Mouse (Mus musculus): ENCODE measurements around the gene Entpd1. TPM values are rescaled to one million over a fixed set of nuclear protein-coding genes. Genes with fewer than 3 reads are reported as not detected.

Gene Entpd1
- total and polyA plus RNA-seq, 3 experiments = 0.33 TPM; not detected in 2

GRCm38 (mm10) chr19:40719439-40720105 lies 107.4 kb downstream of the Entpd1 start:
- DNase-seq (ENCODE audit: low spot score) (no peak), ATAC-seq (ENCODE audit: extremely low read depth, insufficient number of reproducible peaks, low FRiP score, poor library complexity, severe bottlenecking) (no peak)
- Histone ChIP-seq H3K36me3 (replicated peaks) (no peaks in the 10 kb centered on the region), H3K4me3 (ENCODE audit: low read depth, low read length) (no peak overlapping the region), H3K27me3 (ENCODE audit: insufficient read depth, low read length) (peaks cover 12% of the 10 kb centered on the region; the same call in 1 of the 2 replicates), H3K4me1 (ENCODE audit: insufficient read depth, low read depth, low read length) (peaks cover 3% of the 10 kb centered on the region; the same call in 1 of the 2 replicates), H3K9me3 (replicated peaks) (no peaks in the 10 kb centered on the region)
- TF ChIP-seq CTCF (IDR thresholded peaks at IDR 0.05; ENCODE audit: low read depth, low read length) (no peak), GATA2 (IDR thresholded peaks at IDR 0.05; ENCODE audit: borderline replicate concordance, low read depth, low read length) (no peak), GATA1 (IDR thresholded peaks at IDR 0.05; ENCODE audit: borderline replicate concordance, low read length) (no peak), TAL1 (conservative IDR thresholded peaks at IDR 0.05; ENCODE audit: low read depth, low read length) (no peak), POLR2AphosphoS5 (IDR thresholded peaks at IDR 0.05; ENCODE audit: insufficient replicate concordance, low read depth, low read length) (no peak)

GRCm38 (mm10) chr19:40720381-40720780 lies 108.2 kb downstream of the Entpd1 start:
- ATAC-seq (ENCODE audit: extremely low read depth, insufficient number of reproducible peaks, low FRiP score, poor library complexity, severe bottlenecking) (no peak), DNase-seq (ENCODE audit: low spot score) (no peak)
- H3K36me3 ChIP-seq (replicated peaks) = no peaks in the 10 kb centered on the region
- peaks cover 12% of the 10 kb centered on the region; the same call in 1 of the 2 replicates for H3K27me3 ChIP-seq (ENCODE audit: insufficient read depth, low read length)
- H3K4me1 ChIP-seq (ENCODE audit: insufficient read depth, low read depth, low read length) = peaks cover 3% of the 10 kb centered on the region; the same call in 1 of the 2 replicates
- no peaks in the 10 kb centered on the region for H3K9me3 ChIP-seq (replicated peaks)
- TF ChIP-seq TAL1 (conservative IDR thresholded peaks at IDR 0.05; ENCODE audit: low read depth, low read length) (no peak), POLR2AphosphoS5 (IDR thresholded peaks at IDR 0.05; ENCODE audit: insufficient replicate concordance, low read depth, low read length) (no peak), GATA2 (IDR thresholded peaks at IDR 0.05; ENCODE audit: borderline replicate concordance, low read depth, low read length) (no peak), GATA1 (IDR thresholded peaks at IDR 0.05; ENCODE audit: borderline replicate concordance, low read length) (no peak), CTCF (IDR thresholded peaks at IDR 0.05; ENCODE audit: low read depth, low read length) (no peak)
- no peak overlapping the region for H3K4me3 ChIP-seq (ENCODE audit: low read depth, low read length)

- no peak for TF ChIP-seq TAL1 (conservative IDR thresholded peaks at IDR 0.05; ENCODE audit: low read depth, low read length)
- TF ChIP-seq GATA1 (IDR thresholded peaks at IDR 0.05; ENCODE audit: borderline replicate concordance, low read length) = no peak
- TF ChIP-seq CTCF (IDR thresholded peaks at IDR 0.05; ENCODE audit: low read depth, low read length) = peak; percentile 37; the same call in 1 of the 2 replicates
- no peak for TF ChIP-seq POLR2AphosphoS5 (IDR thresholded peaks at IDR 0.05; ENCODE audit: insufficient replicate concordance, low read depth, low read length)
- H3K4me1 ChIP-seq (ENCODE audit: insufficient read depth, low read depth, low read length) = peaks cover 3% of the 10 kb centered on the region; the same call in 1 of the 2 replicates
- no peak for ATAC-seq (ENCODE audit: extremely low read depth, insufficient number of reproducible peaks, low FRiP score, poor library complexity, severe bottlenecking)
These were observed 110.2 kb downstream of the Entpd1 start for GRCm38 (mm10) chr19:40722137-40723038.

GRCm38 (mm10) chr19:40723516-40723915 lies 111.3 kb downstream of the Entpd1 start:
- Histone ChIP-seq H3K9me3 (replicated peaks) (no peaks in the 10 kb centered on the region), H3K36me3 (replicated peaks) (no peaks in the 10 kb centered on the region), H3K27me3 (ENCODE audit: insufficient read depth, low read length) (peaks cover 7% of the 10 kb centered on the region; the same call in 1 of the 2 replicates), H3K4me3 (ENCODE audit: low read depth, low read length) (no peak overlapping the region), H3K4me1 (ENCODE audit: insufficient read depth, low read depth, low read length) (peaks cover 3% of the 10 kb centered on the region; the same call in 1 of the 2 replicates)
- no peak for ATAC-seq (ENCODE audit: extremely low read depth, insufficient number of reproducible peaks, low FRiP score, poor library complexity, severe bottlenecking)
- no peak for TF ChIP-seq GATA2 (IDR thresholded peaks at IDR 0.05; ENCODE audit: borderline replicate concordance, low read depth, low read length)
- no peak for DNase-seq (ENCODE audit: low spot score)

More at GRCm38 (mm10) chr19:40722137-40723038, 110.2 kb downstream of the Entpd1 start:
- H3K9me3 ChIP-seq (replicated peaks) = no peaks in the 10 kb centered on the region
- peaks cover 11% of the 10 kb centered on the region; the same call in 1 of the 2 replicates for H3K27me3 ChIP-seq (ENCODE audit: insufficient read depth, low read length)
- H3K36me3 ChIP-seq (replicated peaks) = no peaks in the 10 kb centered on the region
- H3K4me3 ChIP-seq (ENCODE audit: low read depth, low read length) = no peak overlapping the region
- DNase-seq (ENCODE audit: low spot score) = peak; percentile 52

- no peak for TF ChIP-seq POLR2AphosphoS5 (IDR thresholded peaks at IDR 0.05; ENCODE audit: insufficient replicate concordance, low read depth, low read length)
- no peak for TF ChIP-seq GATA2 (IDR thresholded peaks at IDR 0.05; ENCODE audit: borderline replicate concordance, low read depth, low read length)
- TF ChIP-seq CTCF (IDR thresholded peaks at IDR 0.05; ENCODE audit: low read depth, low read length) = no peak
- no peak for TF ChIP-seq GATA1 (IDR thresholded peaks at IDR 0.05; ENCODE audit: borderline replicate concordance, low read length)
- no peak for TF ChIP-seq TAL1 (conservative IDR thresholded peaks at IDR 0.05; ENCODE audit: low read depth, low read length)
- H3K4me1 ChIP-seq (ENCODE audit: insufficient read depth, low read depth, low read length) = peaks cover 3% of the 10 kb centered on the region; the same call in 1 of the 2 replicates
- no peak overlapping the region for H3K4me3 ChIP-seq (ENCODE audit: low read depth, low read length)
- no peak for ATAC-seq (ENCODE audit: extremely low read depth, insufficient number of reproducible peaks, low FRiP score, poor library complexity, severe bottlenecking)
- peaks cover 18% of the 10 kb centered on the region; the same call in 1 of the 2 replicates for H3K27me3 ChIP-seq (ENCODE audit: insufficient read depth, low read length)
- H3K36me3 ChIP-seq (replicated peaks) = no peaks in the 10 kb centered on the region
- H3K9me3 ChIP-seq (replicated peaks) = no peaks in the 10 kb centered on the region
- DNase-seq (ENCODE audit: low spot score) = no peak
These were observed 114.0 kb downstream of the Entpd1 start for GRCm38 (mm10) chr19:40726148-40726547.

GRCm38 (mm10) chr19:40726614-40727013 lies 114.4 kb downstream of the Entpd1 start:
- no peaks in the 10 kb centered on the region for H3K9me3 ChIP-seq (replicated peaks)
- no peak overlapping the region for H3K4me3 ChIP-seq (ENCODE audit: low read depth, low read length)
- DNase-seq (ENCODE audit: low spot score) (no peak), ATAC-seq (ENCODE audit: extremely low read depth, insufficient number of reproducible peaks, low FRiP score, poor library complexity, severe bottlenecking) (no peak)
- peaks cover 18% of the 10 kb centered on the region; the same call in 1 of the 2 replicates for H3K27me3 ChIP-seq (ENCODE audit: insufficient read depth, low read length)
- H3K4me1 ChIP-seq (ENCODE audit: insufficient read depth, low read depth, low read length) = peaks cover 3% of the 10 kb centered on the region; the same call in 1 of the 2 replicates
- no peaks in the 10 kb centered on the region for H3K36me3 ChIP-seq (replicated peaks)
- TF ChIP-seq GATA1 (IDR thresholded peaks at IDR 0.05; ENCODE audit: borderline replicate concordance, low read length) = no peak
- no peak for TF ChIP-seq GATA2 (IDR thresholded peaks at IDR 0.05; ENCODE audit: borderline replicate concordance, low read depth, low read length)
- TF ChIP-seq TAL1 (conservative IDR thresholded peaks at IDR 0.05; ENCODE audit: low read depth, low read length) = no peak
- TF ChIP-seq CTCF (IDR thresholded peaks at IDR 0.05; ENCODE audit: low read depth, low read length) = no peak
- no peak for TF ChIP-seq POLR2AphosphoS5 (IDR thresholded peaks at IDR 0.05; ENCODE audit: insufficient replicate concordance, low read depth, low read length)

All from G1E (cell line).